Comparison of ENCODE assay signal across 19 mouse cellular contexts in the genomic region with DNA sequence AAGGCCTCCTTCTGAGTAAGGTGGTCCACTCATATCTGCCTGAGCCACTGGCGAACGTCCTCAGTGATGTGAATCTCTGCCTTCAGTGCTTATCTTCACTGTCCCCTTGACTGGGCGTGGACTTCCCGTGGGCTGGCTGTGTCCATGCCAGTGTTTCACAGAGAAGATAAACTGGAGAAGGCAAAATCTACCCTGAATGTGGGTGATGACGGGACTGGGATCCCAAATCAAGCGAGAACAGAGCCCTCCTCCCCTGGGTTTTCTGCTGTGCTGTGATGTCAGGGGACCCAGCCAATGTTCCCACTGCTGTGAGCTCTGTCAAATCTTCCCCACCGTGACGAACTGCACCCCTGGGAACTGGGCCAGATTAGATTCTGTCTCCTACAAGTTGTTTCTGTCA. TPM values are rescaled to one million over a fixed set of nuclear protein-coding genes. Genes with fewer than 3 reads are reported as not detected.
DNase-seq lines count a peak whose midpoint lies in the region; ATAC-seq lines count a peak whose summit lies in the region.
"Had no signal": no experiment of that assay in that cellular context is flagged by ENCODE, and none has a peak within 500 bp of the region (broad histone marks: within the 10 kb centered on the region; RNA-seq: fewer than 3 reads in every experiment).

No protein-coding gene starts in this region.

- H3K4me2 ChIP-seq in liver, embryonic 12.5 days: no peak overlapping the region
- H3K4me2 ChIP-seq in liver, embryonic 11.5 days: no peak overlapping the region
- no peak overlapping the region for H3K4me2 ChIP-seq in lung, embryonic 16.5 days (ENCODE audit: low read depth, low read length)
- no peak overlapping the region for H3K4me2 ChIP-seq in midbrain, embryonic 11.5 days
- H3K4me2 ChIP-seq: limb, embryonic 15.5 days; neural tube, embryonic 12.5 days had no signal

- WGBS in liver, embryonic 12.5 days (ENCODE audit: insufficient replicate concordance): 27% methylated on average over 8 of the region's 8 CpGs
- 40% methylated on average over 8 of the region's 8 CpGs for WGBS in liver, embryonic 11.5 days
- WGBS in lung, embryonic 16.5 days: 40% methylated on average over 8 of the region's 8 CpGs
- WGBS in midbrain, embryonic 11.5 days: 85% methylated on average over 8 of the region's 8 CpGs

- no peaks in the 10 kb centered on the region for H3K9me3 ChIP-seq in liver, embryonic 12.5 days (replicated peaks)
- H3K9me3 ChIP-seq in liver, embryonic 11.5 days (ENCODE audit: control insufficient read depth, low read length): no peaks in the 10 kb centered on the region
- no peaks in the 10 kb centered on the region for H3K9me3 ChIP-seq in lung, embryonic 16.5 days (ENCODE audit: control insufficient read depth, low read length)
- H3K9me3 ChIP-seq in midbrain, embryonic 11.5 days (ENCODE audit: control insufficient read depth, low read length): no peaks in the 10 kb centered on the region
- H3K9me3 ChIP-seq: limb, embryonic 15.5 days; neural tube, embryonic 12.5 days had no signal

- peak; percentile 68 for DNase-seq in heart, adult 11 months
- no peak for DNase-seq in heart, adult 8-10 months (ENCODE audit: low spot score)
- DNase-seq in liver, embryonic 11.5 days (ENCODE audit: low spot score): no peak
- no peak for DNase-seq in embryo, embryonic 10.5 days (ENCODE audit: low spot score)
- no peak for DNase-seq in midbrain, embryonic 11.5 days (ENCODE audit: low spot score, missing footprints)
- DNase-seq: spleen, adult 18-20 months had no signal

- H3K4me1 ChIP-seq in liver, embryonic 12.5 days: no peaks in the 10 kb centered on the region; the same call in 1 of the 2 replicates
- H3K4me1 ChIP-seq in liver, embryonic 11.5 days (replicated peaks; ENCODE audit: control insufficient read depth, insufficient read depth, low read length): no peaks in the 10 kb centered on the region
- peaks cover 9% of the 10 kb centered on the region for H3K4me1 ChIP-seq in lung, embryonic 16.5 days (replicated peaks; ENCODE audit: control insufficient read depth, insufficient read depth, low read length)
- H3K4me1 ChIP-seq in midbrain, embryonic 11.5 days (ENCODE audit: control insufficient read depth, insufficient read depth, low read length): no peaks in the 10 kb centered on the region

- no peak overlapping the region for H3K27ac ChIP-seq in liver, embryonic 12.5 days
- no peak overlapping the region for H3K27ac ChIP-seq in liver, embryonic 11.5 days (ENCODE audit: low read depth, low read length)
- H3K27ac ChIP-seq in lung, embryonic 16.5 days (ENCODE audit: low read length): no peak overlapping the region; the same call in 1 of the 2 replicates
- H3K27ac ChIP-seq in midbrain, embryonic 11.5 days (ENCODE audit: low read depth, low read length): no peak overlapping the region
- H3K27ac ChIP-seq: limb, embryonic 15.5 days; neural tube, embryonic 12.5 days had no signal

- H3K4me3 ChIP-seq in liver, embryonic 12.5 days: no peak overlapping the region
- H3K4me3 ChIP-seq in liver, embryonic 11.5 days (ENCODE audit: low read depth, low read length): no peak overlapping the region
- H3K4me3 ChIP-seq in lung, embryonic 16.5 days (ENCODE audit: low read length): no peak overlapping the region
- H3K4me3 ChIP-seq in midbrain, embryonic 11.5 days (ENCODE audit: low read depth, low read length): no peak overlapping the region
- H3K4me3 ChIP-seq: limb, embryonic 15.5 days; neural tube, embryonic 12.5 days had no signal

- ATAC-seq in liver, embryonic 12.5 days: peak; percentile 30; the same call in 1 of the 2 replicates
- no peak for ATAC-seq in liver, embryonic 11.5 days (replicated peaks; ENCODE audit: low FRiP score)
- peak; percentile 76 for ATAC-seq in lung, embryonic 16.5 days (ENCODE audit: low read depth)
- ATAC-seq in megakaryocyte-erythroid progenitor cell, adult 5-6 weeks (replicated peaks; ENCODE audit: low FRiP score, low TSS enrichment, poor library complexity, severe bottlenecking): peak; percentile 84
- ATAC-seq in midbrain, embryonic 11.5 days (ENCODE audit: low FRiP score): no peak
- ATAC-seq: forebrain, embryonic 14.5 days had no signal

- H3K9ac ChIP-seq in liver, embryonic 12.5 days: no peak overlapping the region
- H3K9ac ChIP-seq in liver, embryonic 11.5 days (ENCODE audit: low read depth, low read length): no peak overlapping the region
- H3K9ac ChIP-seq in lung, embryonic 16.5 days (ENCODE audit: low read length): 0 out of 2 replicates have a peak overlapping the region, but pooled peaks have one; percentile 20
- H3K9ac ChIP-seq in midbrain, embryonic 11.5 days (ENCODE audit: low read length): no peak overlapping the region
- H3K9ac ChIP-seq: limb, embryonic 15.5 days; neural tube, embryonic 12.5 days had no signal

- no peaks in the 10 kb centered on the region for H3K36me3 ChIP-seq in liver, embryonic 12.5 days
- no peaks in the 10 kb centered on the region for H3K36me3 ChIP-seq in liver, embryonic 11.5 days (ENCODE audit: control insufficient read depth, insufficient read depth, low read length)
- H3K36me3 ChIP-seq in lung, embryonic 16.5 days (ENCODE audit: control insufficient read depth, insufficient read depth, low read length): no peaks in the 10 kb centered on the region
- no peaks in the 10 kb centered on the region for H3K36me3 ChIP-seq in midbrain, embryonic 11.5 days (ENCODE audit: control insufficient read depth, insufficient read depth, low read length)
- H3K36me3 ChIP-seq: limb, embryonic 15.5 days; neural tube, embryonic 12.5 days had no signal

- no peaks in the 10 kb centered on the region for H3K27me3 ChIP-seq in liver, embryonic 12.5 days (replicated peaks)
- H3K27me3 ChIP-seq in liver, embryonic 11.5 days (replicated peaks; ENCODE audit: control insufficient read depth, insufficient read depth, low read length): no peaks in the 10 kb centered on the region
- H3K27me3 ChIP-seq in lung, embryonic 16.5 days (ENCODE audit: control insufficient read depth, insufficient read depth, low read depth, low read length): no peaks in the 10 kb centered on the region
- H3K27me3 ChIP-seq in midbrain, embryonic 11.5 days (ENCODE audit: control insufficient read depth, insufficient read depth, low read length): no peaks in the 10 kb centered on the region
- H3K27me3 ChIP-seq: limb, embryonic 15.5 days; neural tube, embryonic 12.5 days had no signal

RNA-seq across cellular contexts. Expression of a gene that starts 46.8 kb away (rescaled TPM):
- total RNA-seq in heart, adult 8-10 months (2022): 1 to 10 TPM; 1.1 to 3.6 (median 3.2) TPM
- polyA plus RNA-seq in liver, embryonic 12.5 days (2016; fragmentation: Nextera tagmentation; extraction: Ambion mirVana): not detected in 2 replicates
- polyA plus RNA-seq in liver, embryonic 11.5 days (2014; fragmentation: Nextera tagmentation; extraction: Ambion mirVana): not detected in 2 replicates
- 0.83 and 1.3 TPM in 2 replicates for polyA plus RNA-seq in lung, embryonic 16.5 days (2015; fragmentation: Nextera tagmentation; extraction: Ambion mirVana)
- total RNA-seq in megakaryocyte-erythroid progenitor cell, adult 5-6 weeks (2014; fragmentation: Nextera tagmentation): not detected in 2 replicates
- total RNA-seq in megakaryocyte-erythroid progenitor cell, adult 5-6 weeks (2017): not detected in 2 replicates
- 0.18 and 0.50 TPM in 2 replicates for polyA plus RNA-seq in midbrain, embryonic 11.5 days (2014; fragmentation: Nextera tagmentation; extraction: Ambion mirVana)
- total RNA-seq: MEL had no signal

RNA-seq across cellular contexts. Expression of a gene that starts 48.3 kb away (rescaled TPM):
- total RNA-seq in heart, adult 8-10 months (2022): under 1 TPM in 3 of 4 experiments, not detected in 1; 0.14 to 0.22 (median 0.19) TPM
- not detected in 2 replicates for polyA plus RNA-seq in liver, embryonic 12.5 days (2016; fragmentation: Nextera tagmentation; extraction: Ambion mirVana)
- 0.12 TPM in 1 of 2 replicates, not detected in the other for polyA plus RNA-seq in liver, embryonic 11.5 days (2014; fragmentation: Nextera tagmentation; extraction: Ambion mirVana)
- polyA plus RNA-seq in lung, embryonic 16.5 days (2015; fragmentation: Nextera tagmentation; extraction: Ambion mirVana): not detected in 2 replicates
- not detected in 2 replicates for total RNA-seq in megakaryocyte-erythroid progenitor cell, adult 5-6 weeks (2014; fragmentation: Nextera tagmentation)
- total RNA-seq in megakaryocyte-erythroid progenitor cell, adult 5-6 weeks (2017): not detected in 2 replicates
- polyA plus RNA-seq in midbrain, embryonic 11.5 days (2014; fragmentation: Nextera tagmentation; extraction: Ambion mirVana): not detected in 2 replicates
- total RNA-seq: adrenal gland, adult 18-20 months; layer of hippocampus, postnatal 25 days; left cerebral cortex, postnatal 14 days had no signal
- polyA plus RNA-seq: forebrain, embryonic 14.5 days; kidney, embryonic 14.5 days; large intestine, adult 2 months; limb, embryonic 15.5 days; neural tube, embryonic 12.5 days; stomach, embryonic 14.5 days had no signal

Comparison
In these comparisons a context has a peak if more than half of its experiments do, and no peak if none do; other contexts are left out.
1. ATAC-seq: peak in liver, embryonic 12.5 days (single experiment), lung, embryonic 16.5 days (single experiment) and megakaryocyte-erythroid progenitor cell, adult 5-6 weeks (single experiment); none in liver, embryonic 11.5 days (single experiment) and midbrain, embryonic 11.5 days (single experiment).